Mouse (Mus musculus) embryonic facial prominence, embryonic 15.5 days (tissue): ENCODE results near the gene Prkaca. TPM values are rescaled to one million over a fixed set of nuclear protein-coding genes. Genes with fewer than 3 reads are reported as not detected.

ENCODE experiments used
- ATAC-seq: fragments of 200-750 bp; cut with Nextera tagmentation; 2 replicates; pipeline ENCODE4 v1.8.0; 2017; ENCODE audit warnings: low read depth, moderate TSS enrichment; ENCODE audit not compliant: insufficient number of reproducible peaks, low FRiP score, low TSS enrichment
- H3K27ac ChIP-seq: fragments of 300-500 bp; sonication (generic); replicated peaks from 2 replicates; pipeline ENCODE4 v1.5.1; 2015; ENCODE audit warnings: mild to moderate bottlenecking, inconsistent platforms
- H3K27me3 ChIP-seq: fragments of 300-500 bp; sonication (generic); 2 replicates; pipeline ENCODE4 v1.6.1; 2015; ENCODE audit warnings: inconsistent platforms
- H3K36me3 ChIP-seq: fragments of 300-500 bp; sonication (generic); 2 replicates; pipeline ENCODE4 v1.6.1; 2015; ENCODE audit warnings: mild to moderate bottlenecking, inconsistent platforms
- H3K4me1 ChIP-seq: fragments of 300-500 bp; sonication (generic); 2 replicates; pipeline ENCODE4 v1.6.1; 2015; ENCODE audit warnings: inconsistent platforms
- H3K4me2 ChIP-seq: fragments of 300-500 bp; sonication (generic); replicated peaks from 2 replicates; pipeline ENCODE4 v1.6.1; 2015; ENCODE audit warnings: mild to moderate bottlenecking, inconsistent platforms
- H3K4me3 ChIP-seq: fragments of 300-500 bp; sonication (generic); replicated peaks from 2 replicates; pipeline ENCODE4 v1.5.1; 2015; ENCODE audit warnings: mild to moderate bottlenecking, inconsistent platforms
- H3K9ac ChIP-seq: fragments of 300-500 bp; sonication (generic); 2 replicates; pipeline ENCODE4 v1.6.1; 2015; ENCODE audit warnings: inconsistent platforms
- H3K9me3 ChIP-seq: fragments of 300-500 bp; sonication (generic); replicated peaks from 2 replicates; pipeline ENCODE4 v1.6.1; 2016; ENCODE audit warnings: inconsistent platforms
- WGBS: fragments of 180-500 bp; shearing (Covaris S2); methylation state at CpG from one replicate; pipeline ENCODE4 v1.1.7; 2015; 5-methylcytosine and 5-hydroxymethylcytosine counted together
- polyA plus RNA-seq: library from polyadenylated mRNA; unstranded; fragments of >200 nt; fragmentation: Nextera tagmentation; extraction: Ambion mirVana; gene quantifications from 2 replicates; pipeline ENCODE4 v1.2.1, GENCODE M21; 2015

Prkaca gene
- 199 and 217 TPM in 2 replicates for polyA plus RNA-seq

DNA sequence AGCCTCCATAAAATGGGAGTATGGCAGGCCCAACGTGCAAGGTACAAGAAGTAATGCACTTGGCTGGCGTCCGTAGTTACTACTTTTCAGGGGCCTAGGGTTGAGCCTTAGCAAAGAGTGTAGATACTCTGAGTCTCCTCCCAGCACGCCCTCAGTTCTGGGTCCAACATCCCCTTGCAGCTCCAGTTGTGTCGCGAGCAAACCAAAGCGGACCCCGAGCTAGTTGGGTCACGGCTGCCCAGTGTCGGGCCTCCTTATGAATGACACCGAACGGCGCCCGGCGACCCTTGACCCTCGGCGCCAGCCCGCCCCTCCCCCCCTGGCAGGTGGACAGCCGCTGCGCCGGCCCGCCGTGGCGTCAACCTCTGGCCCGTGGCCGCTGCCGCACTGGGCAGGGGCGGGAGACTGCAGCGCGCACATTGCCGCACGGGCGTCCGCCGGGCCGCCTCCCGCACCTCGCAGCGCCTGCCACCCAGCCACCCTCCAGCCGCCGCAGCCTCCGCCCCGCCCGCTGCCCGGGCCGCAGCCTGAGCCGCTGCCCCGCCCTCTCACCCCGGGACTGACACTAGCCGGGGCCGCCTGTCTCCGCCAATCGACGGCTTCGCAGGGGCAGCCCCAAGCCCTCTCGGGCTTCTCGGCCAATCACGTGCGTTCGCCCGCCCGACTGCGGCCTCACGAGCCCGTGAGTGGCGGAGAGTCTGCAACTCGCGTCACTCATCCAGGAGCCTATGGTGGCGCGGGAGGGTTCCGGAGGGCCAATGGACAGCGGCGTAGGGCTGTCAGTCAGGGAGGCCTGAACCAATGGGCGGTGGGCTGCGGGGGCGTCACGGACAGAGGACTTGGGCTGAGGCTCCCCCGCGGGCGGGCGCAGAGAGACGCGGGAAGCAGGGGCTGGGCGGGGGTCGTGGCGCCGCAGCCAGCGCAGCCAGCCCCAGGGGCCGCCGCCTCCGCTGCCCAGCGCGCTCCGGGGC, at the start of gene Prkaca:
Gene Prkaca, plus strand, starts transcription at position 844 of the 971 bp plus-strand sequence.
- Histone ChIP-seq H3K4me3 (peak within 1 kb of the TSS; percentile 98), H3K27ac (peak within 1 kb of the TSS; percentile 67), H3K4me2 (peak within 1 kb of the TSS; percentile 88), H3K36me3 (peaks cover 18% of the 10 kb centered on the region), H3K4me1 (peaks cover 35% of the 10 kb centered on the region), H3K9ac (peak within 1 kb of the TSS; percentile 93), H3K9me3 (no peaks in the 10 kb centered on the region), H3K27me3 (no peaks in the 10 kb centered on the region)
- WGBS = under 1% methylated on average over 82 of the region's 94 CpGs
- ATAC-seq = peak; percentile 100

GRCm38 (mm10) chr8:83924585-83924984, 48.2 kb upstream of the Prkaca start:
- peaks cover 77% of the 10 kb centered on the region for H3K36me3 ChIP-seq
- no peak overlapping the region for H3K9ac ChIP-seq
- H3K4me3 ChIP-seq = no peak overlapping the region
- WGBS = 92% methylated on average over 5 of the region's 5 CpGs
- no peak overlapping the region for H3K27ac ChIP-seq
- no peaks in the 10 kb centered on the region for H3K9me3 ChIP-seq
- no peaks in the 10 kb centered on the region for H3K4me1 ChIP-seq
- H3K27me3 ChIP-seq = no peaks in the 10 kb centered on the region
- H3K4me2 ChIP-seq = no peak overlapping the region
- no peak for ATAC-seq

DNA sequence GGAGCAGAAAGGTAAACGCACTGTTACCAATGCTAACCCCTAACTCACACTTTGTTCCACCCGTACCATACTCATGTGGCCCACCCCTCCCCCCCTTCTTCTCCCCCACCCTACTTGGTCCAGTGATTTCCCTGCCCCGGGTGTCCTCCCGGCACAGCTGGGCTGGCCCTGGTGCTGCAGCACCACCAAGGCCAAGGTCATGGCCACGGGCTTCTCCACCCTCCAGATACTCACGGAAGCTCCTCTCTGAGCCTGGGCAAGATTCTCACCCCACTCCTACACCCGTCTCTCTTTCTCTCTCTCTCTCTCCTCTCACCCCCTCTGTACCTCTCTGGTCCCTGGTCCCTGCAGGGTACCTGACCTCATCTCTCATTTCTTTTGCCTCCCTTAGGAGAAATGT, 46.5 kb upstream of the Prkaca start:
- H3K4me2 ChIP-seq = no peak overlapping the region
- no peak overlapping the region for H3K4me3 ChIP-seq
- H3K27ac ChIP-seq = no peak overlapping the region
- no peaks in the 10 kb centered on the region for H3K9me3 ChIP-seq
- no peaks in the 10 kb centered on the region for H3K27me3 ChIP-seq
- no peak overlapping the region for H3K9ac ChIP-seq
- no peak for ATAC-seq
- H3K4me1 ChIP-seq = no peaks in the 10 kb centered on the region
- H3K36me3 ChIP-seq = peaks cover 81% of the 10 kb centered on the region
- 64% methylated on average over 7 of the region's 7 CpGs for WGBS

GRCm38 (mm10) chr8:83934222-83934621, 38.6 kb upstream of the Prkaca start:
- Histone ChIP-seq H3K9me3 (no peaks in the 10 kb centered on the region), H3K4me1 (no peaks in the 10 kb centered on the region), H3K36me3 (peaks cover 97% of the 10 kb centered on the region), H3K27me3 (no peaks in the 10 kb centered on the region), H3K4me3 (no peak overlapping the region), H3K9ac (no peak overlapping the region), H3K27ac (no peak overlapping the region), H3K4me2 (no peak overlapping the region)
- ATAC-seq = no peak
- WGBS = 83% methylated on average over 5 of the region's 5 CpGs

GRCm38 (mm10) chr8:83934994-83935393, 37.8 kb upstream of the Prkaca start:
- H3K9me3 ChIP-seq = no peaks in the 10 kb centered on the region
- WGBS = 81% methylated on average over 2 of the region's 2 CpGs
- no peak overlapping the region for H3K4me2 ChIP-seq
- no peaks in the 10 kb centered on the region for H3K27me3 ChIP-seq
- H3K4me3 ChIP-seq = no peak overlapping the region
- peaks cover 94% of the 10 kb centered on the region for H3K36me3 ChIP-seq
- no peak overlapping the region for H3K27ac ChIP-seq
- no peak overlapping the region for H3K9ac ChIP-seq
- no peaks in the 10 kb centered on the region for H3K4me1 ChIP-seq
- no peak for ATAC-seq

- H3K9me3 ChIP-seq = no peaks in the 10 kb centered on the region
- WGBS = 88% methylated on average over 8 of the region's 8 CpGs
- no peak overlapping the region for H3K27ac ChIP-seq
- H3K36me3 ChIP-seq = peaks cover 90% of the 10 kb centered on the region
- H3K9ac ChIP-seq = no peak overlapping the region
- no peak overlapping the region for H3K4me3 ChIP-seq
- H3K27me3 ChIP-seq = no peaks in the 10 kb centered on the region
- no peak overlapping the region for H3K4me2 ChIP-seq
- no peaks in the 10 kb centered on the region for H3K4me1 ChIP-seq
- no peak for ATAC-seq
These were observed 37.4 kb upstream of the Prkaca start for GRCm38 (mm10) chr8:83935435-83935834.

DNA sequence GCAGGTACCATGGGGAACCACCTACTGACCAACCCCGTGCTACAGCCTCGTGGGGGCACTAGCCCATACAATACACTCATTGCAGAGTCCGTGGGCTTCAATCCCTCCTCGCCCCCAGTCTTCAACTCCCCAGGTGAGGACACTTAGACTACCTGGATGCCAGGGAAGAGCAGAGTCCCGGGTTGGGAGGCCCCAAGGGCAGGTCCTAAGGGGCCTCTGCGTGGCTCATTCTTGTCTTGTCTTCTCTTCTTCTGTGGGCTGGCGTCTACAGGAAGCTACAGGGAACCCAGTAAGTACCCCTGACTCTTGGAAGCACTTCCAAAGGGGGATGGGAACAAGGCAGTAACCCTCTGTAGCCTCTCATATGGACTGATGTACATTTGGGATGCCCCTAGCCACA, 35.1 kb upstream of the Prkaca start:
- no peak for ATAC-seq
- Histone ChIP-seq H3K9ac (no peak overlapping the region), H3K27me3 (no peaks in the 10 kb centered on the region), H3K4me1 (no peaks in the 10 kb centered on the region), H3K36me3 (peaks cover 68% of the 10 kb centered on the region), H3K27ac (no peak overlapping the region), H3K4me3 (no peak overlapping the region), H3K4me2 (no peak overlapping the region), H3K9me3 (no peaks in the 10 kb centered on the region)
- 90% methylated on average over 7 of the region's 7 CpGs for WGBS

DNA sequence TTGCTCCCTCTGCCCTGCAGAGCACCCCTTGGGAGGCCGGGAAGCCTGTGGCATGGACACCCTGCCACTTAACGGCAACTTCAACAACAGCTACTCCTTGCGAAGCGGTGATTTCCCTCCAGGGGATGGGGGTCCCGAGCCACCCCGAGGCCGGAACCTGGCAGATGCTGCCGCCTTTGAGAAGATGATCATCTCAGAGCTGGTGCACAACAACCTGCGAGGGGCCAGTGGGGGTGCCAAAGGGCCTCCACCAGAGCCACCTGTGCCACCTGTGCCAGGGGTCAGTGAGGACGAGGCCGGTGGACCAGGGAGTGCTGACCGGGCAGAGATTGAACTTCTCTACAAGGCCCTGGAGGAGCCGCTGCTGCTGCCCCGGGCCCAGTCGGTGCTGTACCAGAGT, 34.5 kb upstream of the Prkaca start:
- ATAC-seq = no peak
- no peaks in the 10 kb centered on the region for H3K4me1 ChIP-seq
- 94% methylated on average over 15 of the region's 15 CpGs for WGBS
- H3K27ac ChIP-seq = no peak overlapping the region
- H3K9ac ChIP-seq = no peak overlapping the region
- H3K4me2 ChIP-seq = no peak overlapping the region
- H3K27me3 ChIP-seq = no peaks in the 10 kb centered on the region
- H3K36me3 ChIP-seq = peaks cover 61% of the 10 kb centered on the region
- no peaks in the 10 kb centered on the region for H3K9me3 ChIP-seq
- no peak overlapping the region for H3K4me3 ChIP-seq

GRCm38 (mm10) chr8:83941066-83941677, 31.6 kb upstream of the Prkaca start:
- Histone ChIP-seq H3K27ac (no peak overlapping the region), H3K36me3 (peaks cover 34% of the 10 kb centered on the region), H3K9ac (no peak overlapping the region), H3K4me1 (no peaks in the 10 kb centered on the region), H3K27me3 (no peaks in the 10 kb centered on the region), H3K4me2 (no peak overlapping the region), H3K4me3 (no peak overlapping the region), H3K9me3 (no peaks in the 10 kb centered on the region)
- no peak for ATAC-seq
- 70% methylated on average over 6 of the region's 6 CpGs for WGBS

DNA sequence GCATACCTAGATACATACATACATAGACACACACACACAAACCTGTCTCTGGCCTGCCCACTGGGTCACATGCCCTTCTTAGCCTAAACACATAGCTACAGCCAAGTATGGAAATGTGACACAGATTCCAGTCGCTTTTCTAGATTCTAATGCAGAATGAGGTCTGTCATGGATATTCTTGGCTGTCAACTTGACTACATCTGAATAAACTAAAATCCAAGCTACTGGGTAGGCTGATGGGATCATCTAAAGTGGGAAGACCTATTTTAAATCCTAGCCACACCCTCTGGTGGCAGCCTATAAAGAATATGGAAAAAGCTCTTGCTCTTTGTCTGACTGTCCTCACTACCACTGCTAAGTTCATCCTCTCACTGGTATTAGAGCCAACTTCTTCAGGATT, 30.3 kb upstream of the Prkaca start:
- WGBS = 65% methylated on average over 1 of the region's 1 CpGs
- no peak overlapping the region for H3K4me3 ChIP-seq
- no peaks in the 10 kb centered on the region for H3K27me3 ChIP-seq
- no peak for ATAC-seq
- H3K4me1 ChIP-seq = no peaks in the 10 kb centered on the region
- no peak overlapping the region for H3K27ac ChIP-seq
- H3K9ac ChIP-seq = no peak overlapping the region
- H3K9me3 ChIP-seq = no peaks in the 10 kb centered on the region
- peaks cover 23% of the 10 kb centered on the region for H3K36me3 ChIP-seq
- no peak overlapping the region for H3K4me2 ChIP-seq

GRCm38 (mm10) chr8:83945540-83945939, 27.3 kb upstream of the Prkaca start:
- Histone ChIP-seq H3K4me2 (no peak overlapping the region), H3K27me3 (no peaks in the 10 kb centered on the region), H3K9me3 (no peaks in the 10 kb centered on the region), H3K4me1 (no peaks in the 10 kb centered on the region), H3K27ac (no peak overlapping the region), H3K9ac (no peak overlapping the region), H3K36me3 (no peaks in the 10 kb centered on the region), H3K4me3 (no peak overlapping the region)
- WGBS = 63% methylated on average over 3 of the region's 3 CpGs
- ATAC-seq = no peak
